Mouse (Mus musculus) urinary bladder, adult 18-20 months (tissue): ENCODE measurements around the gene D10Jhu81e.
"Not testable (repeated sequence)": the region's sequence is repeated elsewhere in the genome, so short reads cannot be mapped to it uniquely, and the experiment has no call there.

Experiments used
- DNase-seq, 2 experiments: peaks; one replicate each; pipeline ENCODE4 v3.0.0; 2022; ENCODE audit warnings: low spot score in 2 of 2, mixed read lengths in 2 of 2

D10Jhu81e gene

GRCm38 (mm10) chr10:78129998-78130397 lies 39.6 kb downstream of the D10Jhu81e start:
- DNase-seq, result no peak

DNA sequence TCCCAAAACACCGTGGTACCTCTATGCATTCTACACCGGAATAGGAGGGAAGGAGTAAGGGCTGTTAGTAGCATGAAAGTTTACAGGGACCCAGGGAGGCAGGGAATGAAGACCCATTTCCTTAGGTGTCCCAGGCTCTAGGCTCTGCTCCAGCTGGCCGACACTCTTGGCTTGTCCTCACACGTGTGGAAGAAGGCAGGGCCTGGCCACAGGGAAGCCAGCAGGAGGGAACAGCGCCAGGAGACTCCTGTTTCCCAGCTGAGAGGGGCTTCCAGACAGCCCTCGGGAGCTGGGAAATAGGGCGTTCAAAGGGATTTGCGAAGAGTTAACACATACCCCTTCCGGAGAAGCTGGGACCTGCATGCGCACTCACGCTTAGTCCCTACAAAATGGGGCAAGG lies 40.2 kb downstream of the D10Jhu81e start:
- no peak for DNase-seq

DNA sequence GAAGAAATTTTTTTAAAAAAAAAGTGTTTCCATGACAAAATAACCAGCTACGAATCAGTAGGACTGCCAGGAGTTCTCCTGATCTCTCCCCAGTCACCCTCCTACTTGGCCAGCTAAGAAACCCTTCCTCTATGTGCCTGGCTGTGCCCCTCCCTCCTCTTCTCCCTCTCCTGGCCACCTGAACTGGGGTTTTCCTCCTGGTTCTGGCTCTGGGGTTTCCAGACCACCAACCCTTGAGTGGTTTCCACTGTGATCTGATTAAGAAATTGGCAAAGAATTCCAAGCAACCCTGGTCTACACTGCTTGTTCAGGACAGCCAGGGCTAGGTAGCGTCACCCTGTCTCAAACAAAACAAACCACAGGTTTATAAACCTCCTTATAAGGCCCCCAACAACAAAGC lies 40.9 kb downstream of the D10Jhu81e start:
- DNase-seq, result no peak

DNA sequence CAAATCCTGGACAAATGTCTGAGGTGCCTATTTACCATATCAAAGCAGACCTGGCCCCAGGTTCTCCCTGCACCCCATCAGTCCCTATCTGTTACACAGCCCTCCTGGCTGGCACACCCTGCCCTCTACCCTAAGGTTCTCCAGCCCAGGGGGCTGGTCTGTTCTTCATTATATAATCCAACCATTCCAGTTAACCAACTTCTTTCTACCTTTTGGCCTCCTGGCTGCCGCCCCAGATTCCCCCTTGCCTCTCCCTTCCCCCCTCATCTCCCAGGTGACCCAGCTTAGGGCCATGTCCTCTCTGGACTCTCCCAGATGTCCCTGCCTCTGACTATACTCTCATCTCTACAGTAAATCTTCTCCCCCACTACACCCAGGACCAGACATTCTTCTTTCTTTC lies 41.7 kb downstream of the D10Jhu81e start:
- no peak for DNase-seq

- no peak for DNase-seq
These were observed 42.3 kb downstream of the D10Jhu81e start for GRCm38 (mm10) chr10:78127046-78127870.

- no peak for DNase-seq
These were observed 43.3 kb downstream of the D10Jhu81e start for GRCm38 (mm10) chr10:78126311-78126710.

- not testable (repeated sequence) for DNase-seq
These were observed 44.5 kb downstream of the D10Jhu81e start for GRCm38 (mm10) chr10:78125061-78125460.

GRCm38 (mm10) chr10:78124137-78124536 lies 45.4 kb downstream of the D10Jhu81e start:
- not testable (repeated sequence) for DNase-seq

- no peak for DNase-seq
These were observed 50.2 kb downstream of the D10Jhu81e start for GRCm38 (mm10) chr10:78119422-78119821.

- no peak for DNase-seq
These were observed 54.4 kb downstream of the D10Jhu81e start for GRCm38 (mm10) chr10:78115153-78115552.

- DNase-seq, result no peak
These were observed 55.0 kb downstream of the D10Jhu81e start for GRCm38 (mm10) chr10:78114521-78115092.
